Mouse (Mus musculus) liver, adult (tissue): Measurements from ENCODE around the gene Dok1.
A peak's percentile ranks its signal among the peaks of the same experiment; 100 is the strongest.

Source experiments
- GATA4 ChIP-seq: IDR thresholded peaks from 2 replicates; pipeline ENCODE4 v1.6.1; 2014; ENCODE audit warnings: mild to moderate bottlenecking, low read length; ENCODE audit not compliant: insufficient replicate concordance

The Dok1 gene

DNA sequence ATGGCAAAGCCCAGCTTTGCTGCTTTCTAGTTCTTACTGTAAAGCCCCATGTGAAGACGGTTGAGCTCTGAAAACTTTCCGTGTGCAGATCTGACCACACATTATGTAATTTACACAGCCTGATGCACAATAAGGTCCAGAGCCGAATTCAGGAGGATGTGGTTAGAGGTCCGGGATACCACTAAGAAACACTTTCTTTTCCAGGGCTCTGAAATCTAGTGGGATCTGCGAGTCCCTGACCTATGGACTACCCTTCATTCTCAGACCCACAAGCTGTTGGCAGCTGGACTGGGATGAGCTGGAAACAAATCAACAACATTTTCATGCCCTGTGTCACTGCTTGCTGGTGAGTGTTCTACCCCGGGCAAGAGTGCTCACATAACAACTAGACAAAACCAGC, 27.2 kb downstream of the Dok1 start:
- no peak for TF ChIP-seq GATA4

DNA sequence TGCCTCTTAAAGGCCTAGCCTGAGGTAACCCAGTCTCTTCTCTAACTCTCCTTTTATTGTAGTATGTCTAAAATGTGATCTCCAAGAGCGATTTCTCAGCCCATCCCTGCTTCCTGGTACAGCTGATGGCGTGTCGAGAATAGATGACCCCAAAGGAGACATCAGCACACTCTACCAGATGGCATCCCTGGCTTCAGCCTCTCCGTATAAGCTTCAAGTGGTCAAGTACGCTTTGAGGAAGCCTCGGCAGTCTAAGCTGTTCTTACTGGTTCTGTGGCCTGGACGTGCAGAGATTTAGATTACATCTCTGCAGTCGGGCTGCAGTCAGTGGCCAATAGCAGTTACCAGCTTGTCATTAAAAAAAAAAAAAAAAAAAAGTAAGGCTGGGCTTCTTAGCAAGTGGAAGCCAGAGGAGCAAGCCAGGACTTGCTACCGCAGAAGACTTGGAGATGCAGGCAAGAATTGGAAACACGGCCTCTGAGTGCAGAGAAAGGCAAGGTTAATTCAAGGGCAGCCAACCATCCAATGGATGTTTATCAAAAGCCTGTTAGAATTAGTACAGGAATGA, 27.7 kb downstream of the Dok1 start:
- no peak for TF ChIP-seq GATA4

DNA sequence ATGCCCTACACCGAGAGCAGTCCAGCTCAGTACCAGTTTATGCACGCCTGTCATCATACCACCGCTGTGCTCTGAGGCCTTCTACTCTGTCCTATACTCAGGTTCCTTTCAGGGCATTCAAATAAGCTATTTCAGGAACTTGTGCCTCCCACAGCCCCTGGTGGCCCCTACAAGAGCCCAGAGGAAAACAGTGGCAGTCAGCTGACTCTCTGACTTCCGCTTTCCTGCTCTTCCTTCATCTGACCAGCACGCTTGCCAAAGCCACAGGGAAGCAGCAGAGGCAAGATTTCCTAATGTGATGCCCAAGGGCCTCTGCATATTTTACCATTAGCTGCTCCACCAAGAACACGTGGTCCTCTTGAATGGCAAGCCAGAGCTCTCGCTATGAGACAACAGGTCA, 28.4 kb downstream of the Dok1 start:
- TF ChIP-seq GATA4, result no peak

DNA sequence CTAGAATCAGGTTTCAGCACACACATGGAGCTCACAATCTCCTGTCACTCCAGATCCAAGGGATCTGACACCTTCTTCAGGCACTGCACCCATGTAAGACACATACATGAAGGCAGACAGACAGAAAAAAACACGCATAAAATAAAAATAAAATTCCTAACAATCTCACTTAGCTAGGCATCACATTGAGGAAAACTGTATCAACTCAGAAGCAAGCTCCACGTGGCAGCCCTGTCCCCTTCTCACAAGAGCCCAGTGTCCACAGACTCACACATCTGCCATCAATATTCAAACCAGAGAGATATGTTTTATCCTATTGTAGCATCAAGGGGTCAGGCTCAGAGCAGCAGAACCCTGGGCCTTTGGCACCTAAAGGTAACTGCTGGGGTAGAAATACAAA, 29.0 kb downstream of the Dok1 start:
- no peak for TF ChIP-seq GATA4

DNA sequence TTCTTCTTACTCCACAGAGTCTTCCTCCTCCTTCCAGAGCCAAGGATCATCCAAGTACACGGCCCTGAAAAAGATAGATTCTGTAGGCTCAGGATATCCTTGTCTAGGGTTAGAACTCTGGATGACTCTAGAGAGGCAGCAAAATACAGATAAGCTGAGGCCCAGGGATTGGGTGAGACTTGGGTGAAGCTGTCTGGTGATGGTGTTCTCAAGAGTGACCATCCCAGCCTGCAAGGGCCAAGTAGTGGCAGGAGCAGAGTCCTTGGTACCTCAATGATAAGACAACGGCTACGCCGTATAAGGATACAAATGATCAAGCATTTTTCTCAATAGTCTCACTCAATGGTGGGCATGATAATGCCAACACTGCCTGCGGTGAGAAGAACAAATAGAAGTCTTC, 29.4 kb downstream of the Dok1 start:
- no peak for TF ChIP-seq GATA4

DNA sequence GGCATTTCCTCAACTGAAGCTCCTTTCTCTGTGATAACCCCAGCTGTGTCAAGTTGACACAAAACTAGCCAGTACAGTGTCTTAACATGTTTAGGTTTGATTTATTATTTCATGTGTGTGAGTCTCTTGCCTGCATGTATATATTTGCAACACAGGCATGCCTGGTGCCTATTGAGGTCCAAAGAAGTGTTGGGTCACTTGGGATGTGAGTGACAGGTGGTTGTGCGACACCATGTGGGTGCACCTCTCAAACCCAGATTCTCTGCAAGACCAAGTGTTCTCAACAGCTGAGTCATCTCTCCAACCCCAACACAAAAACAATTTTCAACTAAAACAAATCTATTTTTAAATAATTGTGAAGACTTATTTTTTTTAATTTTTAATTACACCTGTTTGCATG, 30.2 kb downstream of the Dok1 start:
- TF ChIP-seq GATA4, result no peak

DNA sequence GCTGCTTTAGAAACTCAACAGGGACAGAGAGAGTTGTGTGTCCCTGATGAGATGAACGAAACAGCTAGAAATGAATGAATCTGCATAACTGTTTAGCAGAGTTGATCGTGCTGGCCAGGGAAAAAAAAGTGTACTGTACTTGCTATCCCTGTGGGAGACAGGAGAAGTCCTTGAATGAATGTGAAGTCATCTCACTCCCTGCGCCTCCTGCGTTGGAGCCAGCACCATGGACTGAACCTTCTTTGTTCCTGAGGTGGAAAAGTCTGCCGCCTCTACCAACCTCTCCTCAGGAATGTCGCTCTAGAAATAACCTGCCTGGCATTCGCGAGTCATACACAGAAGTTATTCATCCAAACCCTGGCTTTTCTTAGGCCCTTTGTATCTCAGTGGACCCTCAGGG, 33.3 kb downstream of the Dok1 start:
- no peak for TF ChIP-seq GATA4

DNA sequence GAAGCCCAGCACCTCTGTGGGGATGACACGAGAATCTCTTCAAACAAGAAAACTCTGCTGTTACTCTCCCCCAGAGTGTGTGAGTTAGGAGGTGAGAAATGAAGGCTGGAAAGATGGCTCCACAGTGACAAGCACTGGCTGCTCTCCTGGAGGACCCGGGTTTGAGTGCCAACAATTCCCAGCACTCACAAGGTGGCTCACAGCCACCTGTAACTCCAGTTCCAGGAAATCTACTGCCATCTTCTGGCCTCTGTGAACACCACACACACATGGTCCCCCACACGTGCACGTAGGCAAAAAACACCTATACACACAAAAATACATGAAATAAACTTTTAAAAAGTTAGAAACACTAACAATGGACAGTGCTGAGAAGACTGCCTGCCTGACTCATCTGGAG, 34.9 kb downstream of the Dok1 start:
- no peak for TF ChIP-seq GATA4

- no peak for TF ChIP-seq GATA4
Observed at GRCm38 (mm10) chr6:82997511-82998102, 35.7 kb downstream of the Dok1 start.

GRCm38 (mm10) chr6:82996740-82997315, 36.4 kb downstream of the Dok1 start:
- TF ChIP-seq GATA4, result peak; percentile 30; the same call in 1 of the 2 replicates

- no peak for TF ChIP-seq GATA4
Observed at GRCm38 (mm10) chr6:82994372-82994771, 38.9 kb downstream of the Dok1 start.

- no peak for TF ChIP-seq GATA4
Observed at GRCm38 (mm10) chr6:82993696-82994095, 39.6 kb downstream of the Dok1 start.

- TF ChIP-seq GATA4, result no peak
Observed at GRCm38 (mm10) chr6:82987411-82987971, 45.8 kb downstream of the Dok1 start.
